Mouse (Mus musculus): ENCODE measurements around the gene Vps8. TPM values are rescaled to one million over a fixed set of nuclear protein-coding genes. Genes with fewer than 3 reads are reported as not detected.

The Vps8 gene
- polyA plus RNA-seq, 1 experiment from 2014 or later, result 20.4 TPM

DNA sequence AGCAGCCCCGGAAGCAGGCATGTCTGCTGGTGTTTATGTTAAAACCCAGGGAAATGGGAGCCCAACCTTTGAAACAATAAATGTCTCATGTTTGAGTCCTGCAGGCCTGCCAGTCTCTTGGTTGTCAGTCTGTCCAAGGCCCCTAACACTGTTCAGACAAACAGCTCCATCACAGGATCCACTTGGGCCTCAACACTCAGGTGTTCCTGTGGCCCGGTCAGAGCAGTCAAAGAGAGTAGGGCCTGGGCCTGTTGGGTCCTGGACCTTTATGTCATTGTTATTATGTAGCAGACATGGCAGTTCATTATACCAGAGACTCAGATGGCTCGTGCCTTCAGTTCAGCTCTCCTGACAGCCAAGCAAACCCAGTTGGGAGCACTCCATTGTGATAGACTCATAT is 221.7 kb downstream of the Vps8 start:
- H3K27ac ChIP-seq (ENCODE audit: low read length), result peak overlapping the region; percentile 78
- H3K4me3 ChIP-seq (ENCODE audit: low read depth, low read length), result no peak overlapping the region
- peaks cover 13% of the 10 kb centered on the region; the same call in 1 of the 2 replicates for H3K4me1 ChIP-seq (ENCODE audit: control insufficient read depth, insufficient read depth, low read length)
- ATAC-seq (ENCODE audit: insufficient number of reproducible peaks, insufficient read depth, low FRiP score, low read depth), result no peak
- no peak overlapping the region for H3K9ac ChIP-seq (replicated peaks; ENCODE audit: low read depth, low read length)
- H3K27me3 ChIP-seq (ENCODE audit: control insufficient read depth, insufficient read depth, low read length), result no peaks in the 10 kb centered on the region
- no peaks in the 10 kb centered on the region for H3K36me3 ChIP-seq (ENCODE audit: control insufficient read depth, insufficient read depth, low read length)
- 59% methylated on average over 3 of the region's 3 CpGs for WGBS
- 0 out of 2 replicates have a peak overlapping the region, but pooled peaks have one; percentile 7 for H3K4me2 ChIP-seq (replicated peaks; ENCODE audit: low read depth, low read length)
- no peaks in the 10 kb centered on the region for H3K9me3 ChIP-seq (ENCODE audit: control insufficient read depth, low read depth, low read length)

GRCm38 (mm10) chr16:21645915-21646314 is 223.0 kb downstream of the Vps8 start:
- 82% methylated on average over 3 of the region's 3 CpGs for WGBS
- H3K36me3 ChIP-seq (ENCODE audit: control insufficient read depth, insufficient read depth, low read length), result no peaks in the 10 kb centered on the region; the same call in 1 of the 2 replicates
- H3K9ac ChIP-seq (replicated peaks; ENCODE audit: low read depth, low read length), result no peak overlapping the region
- no peak for ATAC-seq (ENCODE audit: insufficient number of reproducible peaks, insufficient read depth, low FRiP score, low read depth)
- H3K4me3 ChIP-seq (ENCODE audit: low read depth, low read length), result no peak overlapping the region
- no peak overlapping the region for H3K4me2 ChIP-seq (replicated peaks; ENCODE audit: low read depth, low read length)
- H3K9me3 ChIP-seq (ENCODE audit: control insufficient read depth, low read depth, low read length), result no peaks in the 10 kb centered on the region
- no peak overlapping the region for H3K27ac ChIP-seq (ENCODE audit: low read length)
- H3K27me3 ChIP-seq (ENCODE audit: control insufficient read depth, insufficient read depth, low read length), result no peaks in the 10 kb centered on the region
- H3K4me1 ChIP-seq (ENCODE audit: control insufficient read depth, insufficient read depth, low read length), result peaks cover 13% of the 10 kb centered on the region; the same call in 1 of the 2 replicates

GRCm38 (mm10) chr16:21646496-21646895 is 223.6 kb downstream of the Vps8 start:
- Histone ChIP-seq H3K4me2 (replicated peaks; ENCODE audit: low read depth, low read length) (no peak overlapping the region), H3K27me3 (ENCODE audit: control insufficient read depth, insufficient read depth, low read length) (no peaks in the 10 kb centered on the region), H3K36me3 (ENCODE audit: control insufficient read depth, insufficient read depth, low read length) (no peaks in the 10 kb centered on the region; the same call in 1 of the 2 replicates), H3K9me3 (ENCODE audit: control insufficient read depth, low read depth, low read length) (no peaks in the 10 kb centered on the region), H3K4me3 (ENCODE audit: low read depth, low read length) (no peak overlapping the region), H3K9ac (replicated peaks; ENCODE audit: low read depth, low read length) (no peak overlapping the region), H3K27ac (ENCODE audit: low read length) (no peak overlapping the region), H3K4me1 (ENCODE audit: control insufficient read depth, insufficient read depth, low read length) (peaks cover 13% of the 10 kb centered on the region; the same call in 1 of the 2 replicates)
- WGBS, result 91% methylated on average over 3 of the region's 3 CpGs
- ATAC-seq (ENCODE audit: insufficient number of reproducible peaks, insufficient read depth, low FRiP score, low read depth), result no peak

DNA sequence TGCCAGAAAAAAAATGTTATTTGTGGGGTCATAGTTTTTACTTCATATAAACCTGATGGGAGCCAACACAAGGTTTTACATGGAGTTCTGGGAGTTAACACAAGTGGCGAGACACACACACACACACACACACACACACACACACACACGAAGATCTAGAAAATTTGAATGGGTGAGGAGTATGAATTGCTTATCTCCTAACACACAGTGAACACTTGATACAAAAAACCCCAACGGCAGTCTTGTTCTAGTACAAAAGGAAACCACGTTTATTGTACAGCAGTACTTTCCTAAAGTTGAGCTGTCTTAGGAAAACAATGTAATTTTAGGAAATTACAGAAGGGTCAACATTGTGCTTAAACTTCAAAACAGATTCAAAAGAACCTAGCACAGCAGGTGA is 225.9 kb downstream of the Vps8 start:
- H3K4me1 ChIP-seq (ENCODE audit: control insufficient read depth, insufficient read depth, low read length), result peaks cover 9% of the 10 kb centered on the region; the same call in 1 of the 2 replicates
- no peaks in the 10 kb centered on the region; the same call in 1 of the 2 replicates for H3K36me3 ChIP-seq (ENCODE audit: control insufficient read depth, insufficient read depth, low read length)
- no peak overlapping the region for H3K9ac ChIP-seq (replicated peaks; ENCODE audit: low read depth, low read length)
- ATAC-seq (ENCODE audit: insufficient number of reproducible peaks, insufficient read depth, low FRiP score, low read depth), result no peak
- H3K9me3 ChIP-seq (ENCODE audit: control insufficient read depth, low read depth, low read length), result no peaks in the 10 kb centered on the region
- no peak overlapping the region for H3K27ac ChIP-seq (ENCODE audit: low read length)
- H3K27me3 ChIP-seq (ENCODE audit: control insufficient read depth, insufficient read depth, low read length), result no peaks in the 10 kb centered on the region
- no peak overlapping the region for H3K4me3 ChIP-seq (ENCODE audit: low read depth, low read length)
- no peak overlapping the region for H3K4me2 ChIP-seq (replicated peaks; ENCODE audit: low read depth, low read length)
- 78% methylated on average over 4 of the region's 4 CpGs for WGBS

- Histone ChIP-seq H3K27ac (ENCODE audit: low read length) (no peak overlapping the region), H3K36me3 (ENCODE audit: control insufficient read depth, insufficient read depth, low read length) (no peaks in the 10 kb centered on the region; the same call in 1 of the 2 replicates), H3K9me3 (ENCODE audit: control insufficient read depth, low read depth, low read length) (no peaks in the 10 kb centered on the region), H3K4me1 (ENCODE audit: control insufficient read depth, insufficient read depth, low read length) (no peaks in the 10 kb centered on the region), H3K4me3 (ENCODE audit: low read depth, low read length) (no peak overlapping the region), H3K4me2 (replicated peaks; ENCODE audit: low read depth, low read length) (no peak overlapping the region), H3K9ac (replicated peaks; ENCODE audit: low read depth, low read length) (no peak overlapping the region), H3K27me3 (ENCODE audit: control insufficient read depth, insufficient read depth, low read length) (no peaks in the 10 kb centered on the region)
- WGBS, result 86% methylated on average over 3 of the region's 3 CpGs
- ATAC-seq (ENCODE audit: insufficient number of reproducible peaks, insufficient read depth, low FRiP score, low read depth), result no peak
These were observed 227.4 kb downstream of the Vps8 start for GRCm38 (mm10) chr16:21650289-21650688.

- no peak for ATAC-seq (ENCODE audit: insufficient number of reproducible peaks, insufficient read depth, low FRiP score, low read depth)
- no peaks in the 10 kb centered on the region for H3K9me3 ChIP-seq (ENCODE audit: control insufficient read depth, low read depth, low read length)
- H3K4me2 ChIP-seq (replicated peaks; ENCODE audit: low read depth, low read length), result no peak overlapping the region
- no peaks in the 10 kb centered on the region for H3K4me1 ChIP-seq (ENCODE audit: control insufficient read depth, insufficient read depth, low read length)
- H3K9ac ChIP-seq (replicated peaks; ENCODE audit: low read depth, low read length), result no peak overlapping the region
- WGBS, result 78% methylated on average over 4 of the region's 4 CpGs
- H3K4me3 ChIP-seq (ENCODE audit: low read depth, low read length), result no peak overlapping the region
- no peaks in the 10 kb centered on the region; the same call in 1 of the 2 replicates for H3K36me3 ChIP-seq (ENCODE audit: control insufficient read depth, insufficient read depth, low read length)
- H3K27me3 ChIP-seq (ENCODE audit: control insufficient read depth, insufficient read depth, low read length), result no peaks in the 10 kb centered on the region
- H3K27ac ChIP-seq (ENCODE audit: low read length), result no peak overlapping the region
These were observed 228.2 kb downstream of the Vps8 start for GRCm38 (mm10) chr16:21651161-21651560.

DNA sequence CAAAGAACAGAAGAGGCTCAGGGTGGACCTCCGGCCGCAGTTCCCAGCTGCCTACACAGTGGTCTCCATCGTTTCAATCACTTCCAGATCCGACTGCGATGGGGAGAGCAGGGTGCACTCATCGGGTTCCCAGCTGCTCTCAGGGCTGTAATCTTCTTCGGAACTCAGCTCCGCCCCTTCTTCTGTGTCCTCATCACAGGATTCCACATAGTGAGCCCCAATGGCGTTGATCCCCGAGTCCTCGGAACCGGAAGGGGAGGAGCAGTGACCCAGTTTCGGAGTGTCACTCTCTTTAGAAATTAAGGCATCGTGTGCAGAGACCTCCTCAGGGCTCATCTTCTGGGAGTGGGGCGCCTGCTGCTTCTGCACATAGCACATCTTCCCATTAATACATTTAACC is 230.2 kb downstream of the Vps8 start:
- H3K9me3 ChIP-seq (ENCODE audit: control insufficient read depth, low read depth, low read length), result no peaks in the 10 kb centered on the region
- no peaks in the 10 kb centered on the region for H3K4me1 ChIP-seq (ENCODE audit: control insufficient read depth, insufficient read depth, low read length)
- WGBS, result 77% methylated on average over 15 of the region's 15 CpGs
- no peak for ATAC-seq (ENCODE audit: insufficient number of reproducible peaks, insufficient read depth, low FRiP score, low read depth)
- H3K36me3 ChIP-seq (ENCODE audit: control insufficient read depth, insufficient read depth, low read length), result no peaks in the 10 kb centered on the region; the same call in 1 of the 2 replicates
- H3K4me3 ChIP-seq (ENCODE audit: low read depth, low read length), result no peak overlapping the region
- no peak overlapping the region for H3K4me2 ChIP-seq (replicated peaks; ENCODE audit: low read depth, low read length)
- H3K27me3 ChIP-seq (ENCODE audit: control insufficient read depth, insufficient read depth, low read length), result no peaks in the 10 kb centered on the region
- no peak overlapping the region for H3K27ac ChIP-seq (ENCODE audit: low read length)
- no peak overlapping the region for H3K9ac ChIP-seq (replicated peaks; ENCODE audit: low read depth, low read length)

DNA sequence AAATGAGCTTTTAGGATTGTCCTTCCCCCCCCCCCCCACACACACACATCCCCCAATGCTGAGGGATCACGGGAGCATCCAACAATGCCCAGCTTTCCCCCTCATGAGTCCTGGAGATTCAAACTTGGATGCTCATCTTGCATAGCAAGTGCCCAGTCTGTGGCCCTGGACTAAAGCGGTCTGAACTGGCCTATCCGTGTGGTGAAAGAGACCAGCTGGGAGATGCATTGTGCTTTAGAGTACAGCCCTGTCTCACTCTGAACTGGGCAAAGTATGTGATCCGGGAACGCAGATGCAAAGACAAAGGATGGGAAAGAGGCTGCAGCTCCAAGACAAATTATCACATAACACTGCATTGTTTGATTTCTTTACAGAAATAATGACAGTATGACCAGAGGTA is 231.5 kb downstream of the Vps8 start:
- Histone ChIP-seq H3K27ac (ENCODE audit: low read length) (no peak overlapping the region), H3K4me2 (replicated peaks; ENCODE audit: low read depth, low read length) (no peak overlapping the region), H3K9ac (replicated peaks; ENCODE audit: low read depth, low read length) (no peak overlapping the region), H3K27me3 (ENCODE audit: control insufficient read depth, insufficient read depth, low read length) (no peaks in the 10 kb centered on the region), H3K36me3 (ENCODE audit: control insufficient read depth, insufficient read depth, low read length) (no peaks in the 10 kb centered on the region; the same call in 1 of the 2 replicates), H3K9me3 (ENCODE audit: control insufficient read depth, low read depth, low read length) (peaks cover 2% of the 10 kb centered on the region; the same call in 1 of the 2 replicates), H3K4me3 (ENCODE audit: low read depth, low read length) (no peak overlapping the region), H3K4me1 (ENCODE audit: control insufficient read depth, insufficient read depth, low read length) (no peaks in the 10 kb centered on the region)
- ATAC-seq (ENCODE audit: insufficient number of reproducible peaks, insufficient read depth, low FRiP score, low read depth), result no peak
- 85% methylated on average over 5 of the region's 5 CpGs for WGBS

DNA sequence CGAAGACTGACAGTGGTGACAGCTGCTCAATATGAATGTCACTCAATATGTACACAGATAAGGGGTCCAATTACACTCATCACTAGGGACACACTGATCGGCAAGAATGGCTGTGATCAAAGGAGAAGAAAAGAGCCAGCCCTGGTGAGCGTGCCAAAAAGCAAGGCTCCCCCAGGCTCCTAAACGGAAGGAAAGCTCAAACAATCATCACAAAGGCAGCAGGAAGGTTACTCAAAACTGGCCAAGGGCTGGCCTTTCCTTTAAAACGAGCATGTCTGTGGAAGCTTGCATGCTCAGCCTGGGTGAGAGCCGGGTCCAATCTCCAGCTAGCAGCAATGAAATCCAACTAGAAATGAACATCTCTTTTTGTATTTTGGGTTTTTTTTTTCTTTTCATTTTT is 232.4 kb downstream of the Vps8 start:
- Histone ChIP-seq H3K27ac (ENCODE audit: low read length) (no peak overlapping the region), H3K4me1 (ENCODE audit: control insufficient read depth, insufficient read depth, low read length) (no peaks in the 10 kb centered on the region), H3K9ac (replicated peaks; ENCODE audit: low read depth, low read length) (no peak overlapping the region), H3K4me2 (replicated peaks; ENCODE audit: low read depth, low read length) (no peak overlapping the region), H3K27me3 (ENCODE audit: control insufficient read depth, insufficient read depth, low read length) (no peaks in the 10 kb centered on the region), H3K36me3 (ENCODE audit: control insufficient read depth, insufficient read depth, low read length) (no peaks in the 10 kb centered on the region; the same call in 1 of the 2 replicates), H3K9me3 (ENCODE audit: control insufficient read depth, low read depth, low read length) (peaks cover 3% of the 10 kb centered on the region; the same call in 1 of the 2 replicates), H3K4me3 (ENCODE audit: low read depth, low read length) (no peak overlapping the region)
- ATAC-seq (ENCODE audit: insufficient number of reproducible peaks, insufficient read depth, low FRiP score, low read depth), result no peak
- 53% methylated on average over 6 of the region's 6 CpGs for WGBS
